Mouse (Mus musculus) gastrocnemius, adult 8-10 months (tissue): ENCODE results near the gene Bud13. TPM values are rescaled to one million over a fixed set of nuclear protein-coding genes. Genes with fewer than 3 reads are reported as not detected.
"Not testable (repeated sequence)": the region's sequence is repeated elsewhere in the genome, so short reads cannot be mapped to it uniquely, and the experiment has no call there.

Experiments
- DNase-seq, 2 experiments: peaks; one replicate each; pipeline ENCODE4 v3.0.0; 2022; ENCODE audit warnings: low spot score in 2 of 2
- total RNA-seq, 4 experiments: library from RNA; stranded (reverse); gene quantifications; 2 replicates each; pipeline ENCODE4 v1.2.4; 2022

Gene Bud13
- total RNA-seq, 4 experiments from 2014 or later, result 6.3 to 13.7 (median 10.1) TPM

GRCm38 (mm10) chr9:46298381-46298780 is 15.6 kb downstream of the Bud13 start:
- DNase-seq, result peak in 1 of 2 experiments; percentile 24

DNA sequence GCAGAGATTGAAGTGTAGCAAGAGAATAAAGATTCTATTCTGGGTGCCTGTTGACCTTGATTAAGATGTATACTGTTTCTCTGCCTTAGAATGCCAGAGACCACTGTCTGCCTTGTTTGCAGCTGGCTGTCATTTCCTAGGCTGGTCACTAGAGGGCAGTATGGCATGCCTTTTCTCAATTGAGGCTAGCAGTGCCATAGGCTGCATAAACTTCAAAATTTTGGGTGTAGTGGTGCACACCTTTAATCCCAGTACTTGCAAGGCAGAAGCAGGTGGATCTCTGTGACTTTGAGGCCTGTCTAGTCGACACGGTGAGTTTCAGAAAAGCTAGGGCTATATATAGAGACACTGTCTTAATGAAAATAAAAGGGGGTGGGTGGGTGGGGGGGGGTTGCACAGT is 19.3 kb downstream of the Bud13 start:
- no peak for DNase-seq

GRCm38 (mm10) chr9:46309121-46309520 is 26.3 kb downstream of the Bud13 start:
- no peak for DNase-seq

GRCm38 (mm10) chr9:46314507-46314906 is 31.7 kb downstream of the Bud13 start:
- peak; percentile 17 to 40 for DNase-seq

DNA sequence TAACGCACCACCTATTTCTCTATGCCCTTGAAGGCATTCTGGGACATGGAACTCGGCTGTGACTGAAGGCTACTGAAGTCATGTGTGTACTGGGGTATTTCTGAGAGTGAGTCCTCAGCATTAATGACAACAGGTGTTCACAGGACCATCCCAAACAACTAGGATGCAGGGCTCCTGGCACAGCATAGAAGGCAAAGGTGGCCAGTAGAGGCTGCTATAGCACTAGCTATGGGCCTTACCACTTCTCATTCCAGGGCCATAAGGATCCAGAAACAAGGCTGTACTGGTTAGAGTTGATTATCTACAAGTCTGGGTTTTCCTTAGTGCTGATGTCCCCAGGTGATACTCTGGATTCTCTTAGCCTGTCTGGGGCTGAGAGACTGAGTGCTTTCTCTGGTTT is 32.1 kb downstream of the Bud13 start:
- no peak for DNase-seq

DNA sequence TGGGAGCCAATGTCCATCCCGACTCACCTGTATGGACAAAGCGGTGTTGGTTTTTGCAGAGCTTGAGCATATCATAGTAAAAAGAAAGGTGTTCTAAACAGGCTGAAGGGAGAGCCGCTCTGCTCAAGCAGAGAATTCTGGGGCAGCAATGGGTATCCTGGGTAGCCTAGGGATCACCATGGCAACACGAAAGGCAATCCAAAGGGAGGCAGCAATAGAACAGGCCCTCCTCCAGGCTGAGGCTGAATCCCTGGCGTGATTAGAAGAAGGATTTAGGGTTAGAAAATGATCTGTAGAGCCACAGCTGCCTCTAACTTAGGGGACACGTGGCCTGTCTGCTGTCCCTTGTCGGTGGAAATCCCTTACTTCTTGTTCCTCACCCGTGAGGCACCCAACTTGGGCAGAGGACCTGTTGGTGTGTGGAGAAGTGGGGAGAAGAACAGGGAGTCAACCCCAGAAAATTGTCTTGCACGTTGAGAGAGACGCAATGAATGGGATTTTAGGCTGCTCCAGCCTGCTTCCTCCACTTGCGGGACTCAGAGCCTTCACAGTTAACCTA is 33.1 kb downstream of the Bud13 start:
- DNase-seq, result no peak

- no peak for DNase-seq
These were observed 33.6 kb downstream of the Bud13 start for GRCm38 (mm10) chr9:46316388-46316787.

DNA sequence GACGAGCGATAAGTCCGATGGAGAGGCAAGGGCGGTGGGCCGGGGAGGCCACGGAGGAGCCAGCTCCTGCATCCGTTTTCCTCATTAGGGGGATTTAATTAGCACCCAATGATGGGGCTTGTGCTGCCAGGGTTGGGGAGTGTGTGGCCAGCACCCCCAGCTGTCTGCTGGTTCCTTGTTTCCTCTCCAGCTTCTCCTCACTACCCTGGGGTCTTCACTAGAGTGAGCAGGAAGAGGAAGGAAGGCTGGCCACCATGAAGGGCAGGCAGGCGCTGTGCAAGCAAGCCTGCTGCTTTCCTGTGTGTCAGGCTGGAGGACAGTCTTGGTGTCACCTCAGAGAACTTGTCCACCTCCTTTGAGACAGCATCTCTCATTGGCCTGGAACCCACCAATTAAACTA is 34.1 kb downstream of the Bud13 start:
- DNase-seq, result no peak

DNA sequence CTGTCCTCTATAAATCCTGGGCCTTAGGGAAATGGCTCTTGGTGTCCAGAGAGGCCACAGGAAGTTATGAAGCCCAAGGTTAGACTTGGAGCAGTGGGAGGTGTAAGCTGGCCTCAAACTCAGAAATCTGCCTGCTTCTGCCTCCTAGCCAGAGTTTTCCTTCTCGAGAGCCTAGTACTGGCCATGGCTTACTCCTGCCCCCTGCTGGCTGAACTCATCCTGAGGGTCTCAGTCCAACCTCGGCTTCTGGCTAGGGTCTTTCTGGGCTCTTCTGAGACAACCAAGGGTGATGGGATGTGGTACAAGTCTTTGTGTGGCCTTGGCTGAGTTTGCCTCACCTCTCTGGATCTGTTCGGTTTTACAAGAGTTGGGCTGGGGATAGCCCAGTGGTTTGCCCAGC is 35.1 kb downstream of the Bud13 start:
- DNase-seq, result no peak

DNA sequence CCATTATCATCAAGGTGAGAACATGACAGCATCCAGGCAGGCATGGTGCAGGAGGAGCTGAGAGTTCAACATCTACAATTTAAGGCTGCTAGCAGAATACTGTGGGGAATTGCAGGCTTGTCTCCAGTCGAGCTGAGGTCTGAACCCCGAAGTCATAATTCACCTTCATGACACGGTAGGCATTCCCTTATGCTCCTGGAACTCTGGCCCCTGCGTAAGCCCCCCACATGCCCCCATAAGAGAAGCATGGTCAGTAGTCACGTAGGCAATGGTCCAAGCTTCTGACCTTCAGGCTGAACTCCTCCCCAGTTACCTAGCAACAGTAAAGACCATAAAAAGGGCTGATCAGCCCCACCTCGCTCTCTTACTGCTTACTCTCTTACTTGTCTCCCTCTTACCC is 37.1 kb downstream of the Bud13 start, which contains the start of gene 4931429L15Rik:
Gene 4931429L15Rik, minus strand, starts transcription at position 101 of the 400 bp plus-strand sequence.
- not testable (repeated sequence) for DNase-seq

DNA sequence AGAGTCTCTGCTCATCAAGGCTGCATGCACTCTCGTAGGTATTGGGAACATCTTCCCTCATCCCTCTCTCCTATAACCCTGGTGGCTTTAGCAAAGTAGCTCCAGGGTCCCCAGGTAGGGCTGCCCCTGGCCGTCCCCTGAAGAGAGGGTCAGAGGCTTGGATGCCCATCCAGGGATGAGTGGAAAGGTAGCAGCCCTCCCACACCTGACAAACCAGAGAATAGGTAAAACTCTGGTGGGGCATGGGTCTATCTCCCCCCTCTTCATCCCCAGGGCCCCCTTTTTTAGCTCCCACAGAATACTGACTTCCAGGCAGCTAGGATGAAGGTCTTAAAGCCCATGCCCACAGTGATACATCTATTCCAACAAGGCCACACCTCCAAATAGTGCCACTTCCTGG is 37.7 kb downstream of the Bud13 start:
- DNase-seq, result no peak

GRCm38 (mm10) chr9:46326694-46327405 is 44.0 kb downstream of the Bud13 start:
- no peak for DNase-seq

GRCm38 (mm10) chr9:46327706-46328571 is 45.1 kb downstream of the Bud13 start:
- no peak for DNase-seq

DNA sequence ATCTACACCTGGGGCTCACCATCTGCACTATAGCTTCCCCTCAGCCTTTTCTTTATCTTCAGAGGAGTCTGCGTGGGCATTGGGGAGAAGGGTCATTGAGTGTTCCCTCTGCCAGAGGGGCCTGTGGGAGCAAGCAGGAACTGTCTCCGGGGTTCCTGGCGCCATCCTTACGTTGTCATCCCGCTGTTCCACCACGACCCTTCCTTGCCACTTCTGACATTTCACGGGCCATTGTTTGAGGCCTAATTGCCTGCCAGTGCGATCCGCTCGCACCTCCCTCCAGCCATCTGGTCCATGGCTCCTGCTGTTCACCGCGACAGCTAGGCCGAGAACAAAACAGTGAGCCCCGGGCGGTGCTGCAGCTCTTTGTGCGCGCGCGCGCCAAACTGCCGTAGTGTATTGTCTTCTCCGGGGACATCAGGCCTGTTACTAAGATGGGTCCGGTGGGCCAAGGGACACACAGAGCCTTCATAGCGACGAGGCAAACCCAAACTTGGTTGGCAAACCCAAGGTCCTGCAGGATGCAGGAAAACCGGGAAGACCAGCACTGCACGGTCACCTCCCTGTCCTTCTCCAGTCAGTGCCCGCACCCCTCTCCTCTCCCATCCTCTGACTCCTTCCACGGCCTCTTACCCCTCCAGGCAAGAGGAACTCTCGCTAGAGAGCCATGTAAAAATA is 45.9 kb downstream of the Bud13 start:
- DNase-seq, result no peak

- DNase-seq, result no peak
These were observed 46.4 kb downstream of the Bud13 start for GRCm38 (mm10) chr9:46329250-46329648.

DNA sequence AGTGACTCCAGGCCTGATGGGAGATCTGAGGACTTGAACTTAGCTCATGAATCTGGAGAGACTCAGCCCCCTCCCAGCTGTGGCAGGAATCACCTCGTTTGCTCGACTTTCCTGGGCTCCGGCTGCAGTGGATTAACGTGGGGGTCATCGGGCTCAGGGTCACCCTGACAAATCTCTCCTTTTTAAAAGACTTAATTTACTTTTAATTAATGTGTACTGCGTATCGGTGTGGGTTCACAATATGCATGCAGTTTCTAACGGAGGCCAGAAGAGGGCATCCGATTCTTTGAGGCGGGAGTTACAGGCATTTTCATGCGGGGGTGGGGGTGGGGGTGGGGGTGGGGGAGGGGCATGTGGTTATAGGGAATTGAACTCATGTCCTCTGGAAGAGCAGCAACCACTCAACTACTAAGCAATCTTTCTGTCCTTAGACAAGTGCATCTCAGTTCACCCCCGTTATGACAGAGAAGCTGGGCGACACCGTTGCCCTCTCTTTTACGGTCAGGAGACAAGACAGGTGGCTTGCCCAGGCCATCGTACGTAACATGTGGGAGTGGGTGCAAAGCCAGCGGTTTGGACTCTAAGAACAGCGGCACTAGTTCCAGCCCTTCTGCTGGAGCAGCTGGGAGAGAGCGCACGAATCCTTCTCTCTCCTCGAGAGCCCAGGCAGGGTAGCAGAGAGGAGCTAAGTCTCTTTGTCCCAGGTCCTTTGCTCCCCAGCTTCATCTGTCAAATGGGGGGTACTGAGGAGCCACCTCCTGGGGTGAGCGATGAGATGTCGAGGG is 47.2 kb downstream of the Bud13 start:
- DNase-seq, result no peak

DNA sequence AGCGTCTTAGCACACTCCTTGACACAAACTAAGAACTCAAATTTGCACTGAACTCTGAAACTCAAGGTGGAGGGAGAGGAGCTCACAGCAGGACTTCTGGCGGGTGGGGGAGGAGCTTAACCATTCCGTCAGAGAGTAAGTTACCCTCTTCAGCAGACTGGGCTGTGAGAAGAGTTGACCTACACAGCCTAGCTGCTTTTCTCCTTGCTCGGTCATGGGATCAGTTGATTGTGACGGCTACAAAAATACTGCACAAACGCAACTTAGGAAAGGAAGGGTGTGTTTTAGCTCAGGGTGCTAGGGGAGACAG is 47.7 kb downstream of the Bud13 start:
- no peak for DNase-seq

GRCm38 (mm10) chr9:46331301-46331700 is 48.5 kb downstream of the Bud13 start:
- no peak for DNase-seq

DNA sequence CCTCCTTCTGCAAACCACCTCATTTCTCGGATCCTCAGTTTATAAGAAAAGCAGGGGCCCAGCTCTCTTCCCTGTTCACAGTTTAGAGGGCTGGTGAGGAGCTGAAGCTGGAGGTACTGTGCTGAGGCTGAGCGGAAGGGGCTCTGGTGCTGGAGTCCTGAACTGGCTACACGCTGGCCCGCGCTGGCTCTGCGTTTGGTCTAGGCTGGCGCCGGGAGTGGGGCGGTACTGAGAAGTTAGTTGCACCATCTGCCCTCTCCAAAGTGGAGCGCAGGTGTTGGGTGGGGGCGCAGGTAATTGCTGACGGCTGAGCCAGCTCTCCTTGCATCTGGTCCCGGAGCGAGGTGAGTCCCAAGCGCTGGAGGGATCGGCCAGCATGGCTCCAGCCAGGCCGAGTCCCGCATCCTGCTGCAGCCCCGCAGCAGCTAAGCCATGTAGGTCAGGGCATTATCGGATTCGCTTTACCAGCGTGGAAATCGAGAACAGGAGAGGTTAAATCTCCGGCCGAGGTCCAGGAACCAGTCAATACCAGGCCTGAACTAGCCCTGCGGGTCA is 51.7 kb downstream of the Bud13 start:
- peak in 1 of 2 experiments; percentile 2 for DNase-seq

- DNase-seq, result no peak
These were observed 52.7 kb downstream of the Bud13 start for GRCm38 (mm10) chr9:46335461-46335995.
